Mouse (Mus musculus) ovary, postnatal 36 days (tissue): ENCODE data around the gene Rad51b.

ENCODE experiments used
- DNase-seq: peaks from one replicate; pipeline ENCODE4 v3.0.0; 2022; ENCODE audit warnings: low spot score, mixed read lengths

The Rad51b gene

GRCm38 (mm10) chr12:79803670-79804069, 506.6 kb downstream of the Rad51b start:
- DNase-seq, result no peak

GRCm38 (mm10) chr12:79804776-79805524, 507.9 kb downstream of the Rad51b start:
- DNase-seq, result no peak

GRCm38 (mm10) chr12:79806990-79807389, 509.9 kb downstream of the Rad51b start:
- DNase-seq, result no peak

GRCm38 (mm10) chr12:79807410-79807847, 510.3 kb downstream of the Rad51b start:
- no peak for DNase-seq

- DNase-seq, result no peak
Observed at GRCm38 (mm10) chr12:79807938-79808401, 510.9 kb downstream of the Rad51b start.

- no peak for DNase-seq
Observed at GRCm38 (mm10) chr12:79808426-79809398, 511.6 kb downstream of the Rad51b start.

- no peak for DNase-seq
Observed at GRCm38 (mm10) chr12:79809518-79809917, 512.4 kb downstream of the Rad51b start.

GRCm38 (mm10) chr12:79812422-79812821, 515.3 kb downstream of the Rad51b start:
- DNase-seq, result no peak

- no peak for DNase-seq
Observed at GRCm38 (mm10) chr12:79812838-79813563, 515.9 kb downstream of the Rad51b start.

GRCm38 (mm10) chr12:79813566-79814305, 516.7 kb downstream of the Rad51b start:
- no peak for DNase-seq

- DNase-seq, result no peak
Observed at GRCm38 (mm10) chr12:79814312-79815091, 517.4 kb downstream of the Rad51b start.

GRCm38 (mm10) chr12:79816241-79816640, 519.2 kb downstream of the Rad51b start:
- no peak for DNase-seq

- no peak for DNase-seq
Observed at GRCm38 (mm10) chr12:79820228-79820958, 523.3 kb downstream of the Rad51b start.

GRCm38 (mm10) chr12:79821901-79822300, 524.8 kb downstream of the Rad51b start:
- no peak for DNase-seq

- no peak for DNase-seq
Observed at GRCm38 (mm10) chr12:79822401-79822800, 525.3 kb downstream of the Rad51b start.

- DNase-seq, result no peak
Observed at GRCm38 (mm10) chr12:79825922-79826321, 528.8 kb downstream of the Rad51b start.

GRCm38 (mm10) chr12:79827233-79827692, 530.2 kb downstream of the Rad51b start:
- no peak for DNase-seq

- DNase-seq, result no peak
Observed at GRCm38 (mm10) chr12:79827735-79828134, 530.7 kb downstream of the Rad51b start.

GRCm38 (mm10) chr12:79830686-79831085, 533.6 kb downstream of the Rad51b start:
- DNase-seq, result no peak

GRCm38 (mm10) chr12:79832611-79833010, 535.5 kb downstream of the Rad51b start:
- no peak for DNase-seq
